Mouse (Mus musculus): ENCODE data around the gene Fancg.

DNA sequence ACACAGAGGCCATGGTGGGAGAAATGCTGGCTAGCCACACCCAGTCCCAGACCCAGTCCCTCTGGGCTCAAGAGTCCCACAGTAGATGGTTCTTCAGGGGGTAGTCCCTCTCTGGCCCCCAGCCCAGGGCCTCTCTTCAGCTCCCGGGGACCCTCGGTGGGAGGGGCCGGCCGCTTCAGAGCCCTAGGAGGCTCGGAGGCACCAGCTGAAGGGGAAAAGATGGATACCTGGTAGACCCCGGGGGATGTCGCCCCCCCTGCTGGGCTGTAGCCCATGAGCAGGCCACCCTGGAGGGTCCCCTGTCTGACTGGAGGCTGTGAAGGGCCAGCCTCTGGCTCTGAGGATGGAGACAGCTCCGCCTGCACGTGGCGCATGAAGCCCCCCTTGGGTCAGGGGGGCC is 26.1 kb upstream of the Fancg start:
- TF ChIP-seq CTCF (IDR thresholded peaks at IDR 0.05; ENCODE audit: borderline replicate concordance, insufficient read depth, low read depth, low read length) (no peak), POLR2A (IDR thresholded peaks at IDR 0.05; ENCODE audit: borderline replicate concordance, insufficient read depth, low read length) (no peak)

All from cerebellum, adult 2 months (tissue).